In genomic region chr4:57813576-57813945, GRCm38 (mm10) we compare ENCODE assay signal across 8 mouse cellular contexts.
DNase-seq lines count a peak whose midpoint lies in the region; ATAC-seq and TF ChIP-seq lines count a peak whose summit lies in the region.

No protein-coding gene starts in this region.

- ATAC-seq in hindbrain, postnatal 0 days = no peak
- ATAC-seq in embryonic facial prominence, embryonic 14.5 days (ENCODE audit: low read depth) = no peak

- H3K36me3 ChIP-seq in hindbrain, embryonic 10.5 days = peaks cover 9% of the 10 kb centered on the region
- H3K36me3 ChIP-seq in hindbrain, postnatal 0 days (ENCODE audit: insufficient read depth, low read length) = no peaks in the 10 kb centered on the region
- no peaks in the 10 kb centered on the region for H3K36me3 ChIP-seq in embryonic facial prominence, embryonic 14.5 days (ENCODE audit: control insufficient read depth, insufficient read depth, low read length)

- H3K4me1 ChIP-seq in hindbrain, embryonic 10.5 days (replicated peaks) = peaks cover 11% of the 10 kb centered on the region; the same call in 1 of the 2 replicates
- no peaks in the 10 kb centered on the region for H3K4me1 ChIP-seq in hindbrain, postnatal 0 days (ENCODE audit: insufficient read depth, low read length)
- no peaks in the 10 kb centered on the region for H3K4me1 ChIP-seq in embryonic facial prominence, embryonic 14.5 days (ENCODE audit: control insufficient read depth, insufficient read depth, low read length)

- no peak overlapping the region for H3K4me2 ChIP-seq in hindbrain, postnatal 0 days (ENCODE audit: low read depth, low read length)
- no peak overlapping the region for H3K4me2 ChIP-seq in embryonic facial prominence, embryonic 14.5 days (ENCODE audit: low read depth, low read length)

- H3K27me3 ChIP-seq in hindbrain, embryonic 10.5 days (ENCODE audit: insufficient read depth, poor library complexity, severe bottlenecking) = no peaks in the 10 kb centered on the region
- no peaks in the 10 kb centered on the region for H3K27me3 ChIP-seq in hindbrain, postnatal 0 days (ENCODE audit: insufficient read depth, low read length)
- no peaks in the 10 kb centered on the region for H3K27me3 ChIP-seq in embryonic facial prominence, embryonic 14.5 days (replicated peaks; ENCODE audit: control insufficient read depth, insufficient read depth, low read length)

- no peak for DNase-seq in hindbrain, embryonic 10.5 days (ENCODE audit: low spot score)
- DNase-seq in hindbrain, postnatal 0 days (ENCODE audit: low spot score) = no peak
- DNase-seq in A20 (ENCODE audit: low read depth, low spot score) = peak; percentile 84
- DNase-seq in embryonic facial prominence, embryonic 14.5 days (ENCODE audit: low spot score) = no peak
- peak; percentile 88 for DNase-seq in naive thymus-derived CD4-positive, alpha-beta T cell, adult 2 months (ENCODE audit: low read depth)
- no peak for DNase-seq in frontal cortex, postnatal 14 days (ENCODE audit: low spot score in 2 of 2)
- no peak for DNase-seq in adrenal gland, postnatal 36 days
- no peak for DNase-seq in layer of hippocampus, adult 8-10 months (ENCODE audit: low spot score in 2 of 2)

- no peak overlapping the region for H3K9ac ChIP-seq in hindbrain, postnatal 0 days (replicated peaks; ENCODE audit: low read length)
- no peak overlapping the region for H3K9ac ChIP-seq in embryonic facial prominence, embryonic 14.5 days (ENCODE audit: low read depth, low read length)

- no peak for TF ChIP-seq CTCF in hindbrain, postnatal 0 days (IDR thresholded peaks at IDR 0.05; ENCODE audit: low read depth)

- no peak overlapping the region for H3K4me3 ChIP-seq in hindbrain, embryonic 10.5 days
- no peak overlapping the region for H3K4me3 ChIP-seq in hindbrain, postnatal 0 days (ENCODE audit: low read length)
- no peak overlapping the region for H3K4me3 ChIP-seq in embryonic facial prominence, embryonic 14.5 days (ENCODE audit: low read depth, low read length)

- H3K27ac ChIP-seq in hindbrain, embryonic 10.5 days = 0 out of 2 replicates have a peak overlapping the region, but pooled peaks have one; percentile 40
- no peak overlapping the region for H3K27ac ChIP-seq in hindbrain, postnatal 0 days
- H3K27ac ChIP-seq in embryonic facial prominence, embryonic 14.5 days (replicated peaks; ENCODE audit: low read depth, low read length) = peak overlapping the region; percentile 61; the same call in 1 of the 2 replicates

- 91% methylated on average over 4 of the region's 4 CpGs for WGBS in hindbrain, embryonic 10.5 days
- WGBS in hindbrain, postnatal 0 days = 86% methylated on average over 4 of the region's 4 CpGs
- 93% methylated on average over 4 of the region's 4 CpGs for WGBS in embryonic facial prominence, embryonic 14.5 days

- H3K9me3 ChIP-seq in hindbrain, embryonic 10.5 days = no peaks in the 10 kb centered on the region
- no peaks in the 10 kb centered on the region for H3K9me3 ChIP-seq in hindbrain, postnatal 0 days (ENCODE audit: low read length)
- H3K9me3 ChIP-seq in embryonic facial prominence, embryonic 14.5 days (ENCODE audit: control insufficient read depth, low read length) = no peaks in the 10 kb centered on the region

Comparison
In these comparisons a context has a peak if more than half of its experiments do, and no peak if none do; other contexts are left out.
1. DNase-seq: peak in A20 (single experiment) and naive thymus-derived CD4-positive, alpha-beta T cell, adult 2 months (single experiment); none in hindbrain, embryonic 10.5 days (single experiment), hindbrain, postnatal 0 days (single experiment), embryonic facial prominence, embryonic 14.5 days (single experiment), frontal cortex, postnatal 14 days (0 of 2), adrenal gland, postnatal 36 days (0 of 2) and layer of hippocampus, adult 8-10 months (0 of 2).